In genomic region chr1:120013111-120013510, GRCm38 (mm10) we compare ENCODE assay signal across 9 mouse cellular contexts. TPM values are rescaled to one million over a fixed set of nuclear protein-coding genes. Genes with fewer than 3 reads are reported as not detected.
A peak's percentile ranks its signal among the peaks of the same experiment; 100 is the strongest.
DNase-seq lines count a peak whose midpoint lies in the region; ATAC-seq and TF ChIP-seq lines count a peak whose summit lies in the region.
"Had no signal": no experiment of that assay in that cellular context is flagged by ENCODE, and none has a peak within 500 bp of the region (broad histone marks: within the 10 kb centered on the region; RNA-seq: fewer than 3 reads in every experiment).

No protein-coding gene starts in this region.

- no peaks in the 10 kb centered on the region for H3K36me3 ChIP-seq in G1E (replicated peaks)
- no peaks in the 10 kb centered on the region for H3K36me3 ChIP-seq in kidney, embryonic 15.5 days
- H3K36me3 ChIP-seq in liver, postnatal 0 days (replicated peaks; ENCODE audit: insufficient read depth, low read length) = no peaks in the 10 kb centered on the region
- H3K36me3 ChIP-seq: heart, embryonic 13.5 days had no signal

- H3K9me3 ChIP-seq in G1E (replicated peaks) = no peaks in the 10 kb centered on the region
- H3K9me3 ChIP-seq in kidney, embryonic 15.5 days (replicated peaks) = no peaks in the 10 kb centered on the region
- H3K9me3 ChIP-seq in liver, postnatal 0 days (ENCODE audit: low read length) = no peaks in the 10 kb centered on the region
- H3K9me3 ChIP-seq: heart, embryonic 13.5 days had no signal

- peak; percentile 60 for DNase-seq in A20 (ENCODE audit: low read depth, low spot score)
- DNase-seq in G1E (ENCODE audit: low spot score) = peak; percentile 42
- DNase-seq in cerebellum, adult 11-12 months = peak; percentile 37
- peak; percentile 50 to 57 for DNase-seq in frontal cortex, postnatal 25 days (ENCODE audit: low spot score in 2 of 2)
- peak; percentile 77 for DNase-seq in liver, postnatal 0 days
- peak; percentile 40 for DNase-seq in retina, postnatal 7 days (ENCODE audit: low read depth, low spot score)
- DNase-seq in T-cell, adult 2 months (ENCODE audit: low spot score) = no peak

- no peak overlapping the region for H3K27ac ChIP-seq in kidney, embryonic 15.5 days
- no peak overlapping the region for H3K27ac ChIP-seq in liver, postnatal 0 days (ENCODE audit: low read depth)
- H3K27ac ChIP-seq: heart, embryonic 13.5 days had no signal

- peaks cover 2% of the 10 kb centered on the region; the same call in 1 of the 2 replicates for H3K27me3 ChIP-seq in G1E (ENCODE audit: insufficient read depth, low read length)
- peaks cover 15% of the 10 kb centered on the region for H3K27me3 ChIP-seq in kidney, embryonic 15.5 days
- peaks cover 3% of the 10 kb centered on the region; the same call in 1 of the 2 replicates for H3K27me3 ChIP-seq in liver, postnatal 0 days (ENCODE audit: insufficient read depth, low read length)

- no peak overlapping the region for H3K9ac ChIP-seq in kidney, embryonic 15.5 days
- no peak overlapping the region for H3K9ac ChIP-seq in liver, postnatal 0 days (replicated peaks)
- H3K9ac ChIP-seq: heart, embryonic 13.5 days had no signal

- H3K4me3 ChIP-seq in G1E (ENCODE audit: low read depth, low read length) = no peak overlapping the region
- no peak overlapping the region for H3K4me3 ChIP-seq in kidney, embryonic 15.5 days (replicated peaks)
- H3K4me3 ChIP-seq in liver, postnatal 0 days (ENCODE audit: low read depth, low read length) = no peak overlapping the region
- H3K4me3 ChIP-seq: heart, embryonic 13.5 days had no signal

- no peak overlapping the region for H3K4me2 ChIP-seq in kidney, embryonic 15.5 days
- H3K4me2 ChIP-seq in liver, postnatal 0 days (ENCODE audit: low read depth, low read length) = no peak overlapping the region
- H3K4me2 ChIP-seq: heart, embryonic 13.5 days had no signal

- H3K4me1 ChIP-seq in G1E (ENCODE audit: insufficient read depth, low read depth, low read length) = no peaks in the 10 kb centered on the region
- peaks cover 2% of the 10 kb centered on the region for H3K4me1 ChIP-seq in kidney, embryonic 15.5 days
- no peaks in the 10 kb centered on the region for H3K4me1 ChIP-seq in liver, postnatal 0 days (ENCODE audit: insufficient read depth)

- ATAC-seq in G1E (ENCODE audit: extremely low read depth, insufficient number of reproducible peaks, low FRiP score, poor library complexity, severe bottlenecking) = peak; percentile 60; the same call in 1 of the 2 replicates
- ATAC-seq in kidney, embryonic 15.5 days (replicated peaks; ENCODE audit: low FRiP score) = peak; percentile 47; the same call in 1 of the 2 replicates
- ATAC-seq in liver, postnatal 0 days = no peak

- TF ChIP-seq EP300 in liver, postnatal 0 days (IDR thresholded peaks at IDR 0.05; ENCODE audit: low read depth) = no peak

- TF ChIP-seq CTCF in G1E (IDR thresholded peaks at IDR 0.05; ENCODE audit: low read depth, low read length) = peak; percentile 46
- TF ChIP-seq CTCF in liver, postnatal 0 days (IDR thresholded peaks at IDR 0.05; ENCODE audit: low read depth) = peak; percentile 79

RNA-seq across cellular contexts. Expression of gene Sctr, which starts 6.4 kb away (rescaled TPM):
- not detected in 2 replicates for total RNA-seq in G1E (2014; fragmentation: Nextera tagmentation)
- total RNA-seq in G1E (2017) = not detected in 2 replicates
- polyA plus RNA-seq in G1E (2012) = not detected in 2 replicates
- polyA plus RNA-seq in kidney, embryonic 15.5 days (2015; fragmentation: Nextera tagmentation; extraction: Ambion mirVana) = 0.63 and 1.2 TPM in 2 replicates
- 0.05 and 0.13 TPM in 2 replicates for polyA plus RNA-seq in liver, postnatal 0 days (2015; fragmentation: Nextera tagmentation; extraction: Ambion mirVana)

RNA-seq across cellular contexts. Expression of gene Cfap221, which starts 16.1 kb away (rescaled TPM):
- total RNA-seq in G1E (2014; fragmentation: Nextera tagmentation) (not detected in 2 replicates), G1E (2017) (not detected in 2 replicates)
- polyA plus RNA-seq in G1E (2012) = not detected in 2 replicates
- polyA plus RNA-seq in kidney, embryonic 15.5 days (2015; fragmentation: Nextera tagmentation; extraction: Ambion mirVana) = 0.06 and 0.08 TPM in 2 replicates
- not detected in 2 replicates for polyA plus RNA-seq in liver, postnatal 0 days (2015; fragmentation: Nextera tagmentation; extraction: Ambion mirVana)
- polyA plus RNA-seq: heart, embryonic 13.5 days had no signal
